Mouse (Mus musculus): Measurements from ENCODE around the gene Ankrd13d.

- TF ChIP-seq CTCF (IDR thresholded peaks at IDR 0.05; ENCODE audit: control insufficient read depth, insufficient read depth, insufficient read length) (no peak), MAX (IDR thresholded peaks at IDR 0.05) (no peak), CEBPB (IDR thresholded peaks at IDR 0.05; ENCODE audit: low read depth) (no peak), USF1 (IDR thresholded peaks at IDR 0.05; ENCODE audit: low read depth) (no peak), MYOG (IDR thresholded peaks at IDR 0.05; ENCODE audit: control insufficient read depth, extremely low read depth, insufficient read length) (no peak), MYOD1 (IDR thresholded peaks at IDR 0.05; ENCODE audit: control insufficient read depth, insufficient read length, low read depth) (no peak), FOSL1 (IDR thresholded peaks at IDR 0.05; ENCODE audit: insufficient read depth, low read length, poor library complexity, severe bottlenecking) (no peak)
Observed at GRCm38 (mm10) chr19:4294381-4295097, 11.6 kb upstream of the Ankrd13d start.

Measured in C2C12 (cell line).